Mouse (Mus musculus): ENCODE measurements around the gene Agpat1. TPM values are rescaled to one million over a fixed set of nuclear protein-coding genes. Genes with fewer than 3 reads are reported as not detected.
A peak's percentile ranks its signal among the peaks of the same experiment; 100 is the strongest.

Gene Agpat1
- polyA plus RNA-seq, 1 experiment from 2014 or later, result 56.1 TPM

GRCm38 (mm10) chr17:34628644-34628967 lies 24.5 kb downstream of the Agpat1 start:
- 0 out of 2 replicates have a peak, but pooled peaks cover 9% of the 10 kb centered on the region for H3K27me3 ChIP-seq (ENCODE audit: insufficient read depth, low read length)
- WGBS, result 16% methylated on average over 5 of the region's 5 CpGs
- no peak for DNase-seq (ENCODE audit: low spot score)
- peak overlapping the region; percentile 74 for H3K9ac ChIP-seq (ENCODE audit: low read depth, low read length)
- peak overlapping the region; percentile 89 for H3K4me2 ChIP-seq (ENCODE audit: low read length)
- no peak for TF ChIP-seq CTCF (IDR thresholded peaks at IDR 0.05; ENCODE audit: low read depth)
- peak overlapping the region; percentile 96 for H3K27ac ChIP-seq
- no peak for ATAC-seq (replicated peaks; ENCODE audit: low FRiP score, low read depth)
- H3K4me3 ChIP-seq (replicated peaks; ENCODE audit: low read depth, low read length), result peak overlapping the region; percentile 67
- peaks cover 2% of the 10 kb centered on the region; the same call in 1 of the 2 replicates for H3K36me3 ChIP-seq (ENCODE audit: insufficient read depth, low read length)
- H3K4me1 ChIP-seq (replicated peaks; ENCODE audit: insufficient read depth, low read length), result peaks cover 43% of the 10 kb centered on the region
- H3K9me3 ChIP-seq (replicated peaks; ENCODE audit: low read length), result no peaks in the 10 kb centered on the region

GRCm38 (mm10) chr17:34629221-34629751 lies 25.2 kb downstream of the Agpat1 start, which contains the start of gene Prrt1:
Gene Prrt1, plus strand, starts transcription at chr17:34629533.
- no peak for TF ChIP-seq CTCF (IDR thresholded peaks at IDR 0.05; ENCODE audit: low read depth)
- WGBS, result 6% methylated on average over 16 of the region's 16 CpGs
- Histone ChIP-seq H3K4me3 (replicated peaks; ENCODE audit: low read depth, low read length) (peak within 1 kb of the TSS; percentile 67), H3K27ac (peak within 1 kb of the TSS; percentile 96), H3K9ac (ENCODE audit: low read depth, low read length) (peak within 1 kb of the TSS; percentile 74), H3K9me3 (replicated peaks; ENCODE audit: low read length) (no peaks in the 10 kb centered on the region), H3K4me1 (replicated peaks; ENCODE audit: insufficient read depth, low read length) (peaks cover 43% of the 10 kb centered on the region), H3K4me2 (ENCODE audit: low read length) (peak within 1 kb of the TSS; percentile 89), H3K27me3 (ENCODE audit: insufficient read depth, low read length) (0 out of 2 replicates have a peak, but pooled peaks cover 9% of the 10 kb centered on the region), H3K36me3 (ENCODE audit: insufficient read depth, low read length) (no peaks in the 10 kb centered on the region)
- no peak for DNase-seq (ENCODE audit: low spot score)
- ATAC-seq (replicated peaks; ENCODE audit: low FRiP score, low read depth), result no peak

- 0 out of 2 replicates have a peak overlapping the region, but pooled peaks have one; percentile 9 for H3K4me3 ChIP-seq (replicated peaks; ENCODE audit: low read depth, low read length)
- no peak for TF ChIP-seq CTCF (IDR thresholded peaks at IDR 0.05; ENCODE audit: low read depth)
Measured at GRCm38 (mm10) chr17:34629796-34630603, 25.9 kb downstream of the Agpat1 start.

GRCm38 (mm10) chr17:34630761-34631301 lies 26.8 kb downstream of the Agpat1 start:
- 3% methylated on average over 47 of the region's 48 CpGs for WGBS

More at GRCm38 (mm10) chr17:34629796-34630603, 25.9 kb downstream of the Agpat1 start:
- Histone ChIP-seq H3K27me3 (ENCODE audit: insufficient read depth, low read length) (0 out of 2 replicates have a peak, but pooled peaks cover 9% of the 10 kb centered on the region), H3K9me3 (replicated peaks; ENCODE audit: low read length) (no peaks in the 10 kb centered on the region), H3K36me3 (ENCODE audit: insufficient read depth, low read length) (no peaks in the 10 kb centered on the region), H3K27ac (no peak overlapping the region), H3K9ac (ENCODE audit: low read depth, low read length) (no peak overlapping the region; the same call in 1 of the 2 replicates), H3K4me2 (ENCODE audit: low read length) (peak overlapping the region; percentile 89), H3K4me1 (replicated peaks; ENCODE audit: insufficient read depth, low read length) (peaks cover 43% of the 10 kb centered on the region)
- DNase-seq (ENCODE audit: low spot score) (no peak), ATAC-seq (replicated peaks; ENCODE audit: low FRiP score, low read depth) (no peak)
- WGBS, result 33% methylated on average over 12 of the region's 12 CpGs

GRCm38 (mm10) chr17:34631647-34632046 lies 27.6 kb downstream of the Agpat1 start:
- Histone ChIP-seq H3K9me3 (replicated peaks; ENCODE audit: low read length) (no peaks in the 10 kb centered on the region), H3K4me1 (replicated peaks; ENCODE audit: insufficient read depth, low read length) (peaks cover 37% of the 10 kb centered on the region), H3K9ac (ENCODE audit: low read depth, low read length) (peak overlapping the region; percentile 38; the same call in 1 of the 2 replicates), H3K4me3 (replicated peaks; ENCODE audit: low read depth, low read length) (peak overlapping the region; percentile 26), H3K27ac (no peak overlapping the region), H3K27me3 (ENCODE audit: insufficient read depth, low read length) (0 out of 2 replicates have a peak, but pooled peaks cover 9% of the 10 kb centered on the region), H3K4me2 (ENCODE audit: low read length) (peak overlapping the region; percentile 61), H3K36me3 (ENCODE audit: insufficient read depth, low read length) (no peaks in the 10 kb centered on the region)
- TF ChIP-seq CTCF (IDR thresholded peaks at IDR 0.05; ENCODE audit: low read depth), result no peak
- WGBS, result 12% methylated on average over 12 of the region's 12 CpGs
- no peak for ATAC-seq (replicated peaks; ENCODE audit: low FRiP score, low read depth)
- DNase-seq (ENCODE audit: low spot score), result no peak

More at GRCm38 (mm10) chr17:34630761-34631301, 26.8 kb downstream of the Agpat1 start:
- peaks cover 43% of the 10 kb centered on the region for H3K4me1 ChIP-seq (replicated peaks; ENCODE audit: insufficient read depth, low read length)
- peak overlapping the region; percentile 23; the same call in 1 of the 2 replicates for H3K4me3 ChIP-seq (replicated peaks; ENCODE audit: low read depth, low read length)
- DNase-seq (ENCODE audit: low spot score) (no peak), ATAC-seq (replicated peaks; ENCODE audit: low FRiP score, low read depth) (no peak)
- no peak for TF ChIP-seq CTCF (IDR thresholded peaks at IDR 0.05; ENCODE audit: low read depth)
- no peak overlapping the region for H3K27ac ChIP-seq
- H3K9ac ChIP-seq (ENCODE audit: low read depth, low read length), result peak overlapping the region; percentile 31
- H3K36me3 ChIP-seq (ENCODE audit: insufficient read depth, low read length), result no peaks in the 10 kb centered on the region
- peak overlapping the region; percentile 50 for H3K4me2 ChIP-seq (ENCODE audit: low read length)
- 0 out of 2 replicates have a peak, but pooled peaks cover 9% of the 10 kb centered on the region for H3K27me3 ChIP-seq (ENCODE audit: insufficient read depth, low read length)
- H3K9me3 ChIP-seq (replicated peaks; ENCODE audit: low read length), result no peaks in the 10 kb centered on the region

GRCm38 (mm10) chr17:34632261-34632691 lies 28.2 kb downstream of the Agpat1 start:
- H3K27ac ChIP-seq, result no peak overlapping the region
- peak; percentile 78 for DNase-seq (ENCODE audit: low spot score)
- TF ChIP-seq CTCF (IDR thresholded peaks at IDR 0.05; ENCODE audit: low read depth), result 0 out of 2 replicates have a peak, but pooled peaks have one; percentile 3
- ATAC-seq (replicated peaks; ENCODE audit: low FRiP score, low read depth), result peak; percentile 38
- H3K9ac ChIP-seq (ENCODE audit: low read depth, low read length), result peak overlapping the region; percentile 38; the same call in 1 of the 2 replicates
- H3K4me1 ChIP-seq (replicated peaks; ENCODE audit: insufficient read depth, low read length), result peaks cover 37% of the 10 kb centered on the region
- no peaks in the 10 kb centered on the region for H3K36me3 ChIP-seq (ENCODE audit: insufficient read depth, low read length)
- H3K27me3 ChIP-seq (ENCODE audit: insufficient read depth, low read length), result 0 out of 2 replicates have a peak, but pooled peaks cover 9% of the 10 kb centered on the region
- 2% methylated on average over 26 of the region's 26 CpGs for WGBS
- H3K4me3 ChIP-seq (replicated peaks; ENCODE audit: low read depth, low read length), result peak overlapping the region; percentile 26
- H3K9me3 ChIP-seq (replicated peaks; ENCODE audit: low read length), result no peaks in the 10 kb centered on the region
- H3K4me2 ChIP-seq (ENCODE audit: low read length), result peak overlapping the region; percentile 61

Data from kidney, postnatal 0 days (tissue).